Mouse (Mus musculus) c-Kit-positive CD71-positive TER-119-negative erythroid progenitor cells, embryonic 14.5 days (primary cell): ENCODE results near the gene Rab3c.

Source experiments
- DNase-seq: peaks from one replicate; pipeline ENCODE4 v3.0.0-alpha.2; 2013; ENCODE audit warnings: low read depth

The Rab3c gene

GRCm38 (mm10) chr13:110184963-110185685 lies 95.7 kb downstream of the Rab3c start:
- DNase-seq: no peak

GRCm38 (mm10) chr13:110175651-110176050 lies 105.1 kb downstream of the Rab3c start:
- DNase-seq: no peak

- DNase-seq: no peak
Observed at GRCm38 (mm10) chr13:110169669-110170068, 111.1 kb downstream of the Rab3c start.

GRCm38 (mm10) chr13:110169152-110169551 lies 111.6 kb downstream of the Rab3c start:
- DNase-seq: no peak

- no peak for DNase-seq
Observed at GRCm38 (mm10) chr13:110168570-110168969, 112.2 kb downstream of the Rab3c start.

- DNase-seq: no peak
Observed at GRCm38 (mm10) chr13:110166622-110167330, 114.0 kb downstream of the Rab3c start.

- no peak for DNase-seq
Observed at GRCm38 (mm10) chr13:110159980-110160379, 120.8 kb downstream of the Rab3c start.

- no peak for DNase-seq
Observed at GRCm38 (mm10) chr13:110158588-110159519, 121.9 kb downstream of the Rab3c start.

- no peak for DNase-seq
Observed at GRCm38 (mm10) chr13:110145545-110145944, 135.3 kb downstream of the Rab3c start.

GRCm38 (mm10) chr13:110145019-110145418 lies 135.8 kb downstream of the Rab3c start:
- DNase-seq: no peak

GRCm38 (mm10) chr13:110139339-110139738 lies 141.5 kb downstream of the Rab3c start:
- no peak for DNase-seq

- DNase-seq: no peak
Observed at GRCm38 (mm10) chr13:110138644-110139043, 142.2 kb downstream of the Rab3c start.

GRCm38 (mm10) chr13:110127613-110128258 lies 153.1 kb downstream of the Rab3c start:
- DNase-seq: no peak

- DNase-seq: no peak
Observed at GRCm38 (mm10) chr13:110122825-110123224, 158.0 kb downstream of the Rab3c start.

- DNase-seq: no peak
Observed at GRCm38 (mm10) chr13:110116892-110117291, 163.9 kb downstream of the Rab3c start.

- no peak for DNase-seq
Observed at GRCm38 (mm10) chr13:110116316-110116715, 164.5 kb downstream of the Rab3c start.

GRCm38 (mm10) chr13:110114870-110115645 lies 165.7 kb downstream of the Rab3c start:
- DNase-seq: no peak

- no peak for DNase-seq
Observed at GRCm38 (mm10) chr13:110113711-110114110, 167.1 kb downstream of the Rab3c start.

GRCm38 (mm10) chr13:110097424-110098050 lies 183.3 kb downstream of the Rab3c start:
- DNase-seq: no peak

- no peak for DNase-seq
Observed at GRCm38 (mm10) chr13:110094998-110095397, 185.8 kb downstream of the Rab3c start.
